Mouse (Mus musculus) cerebral cortex, adult 2 months (tissue): ENCODE data around the gene Pcnx4.

Experiments used
- WGBS: fragments of 180-500 bp; shearing (Covaris S2); methylation state at CpG from one replicate; pipeline ENCODE4 v1.1.7; 2018; 5-methylcytosine and 5-hydroxymethylcytosine counted together

Pcnx4 gene

GRCm38 (mm10) chr12:72536021-72536597 lies at the start of gene Pcnx4:
Gene Pcnx4 (plus strand): TSS chr12:72536383.
- WGBS = under 1% methylated on average over 45 of the region's 45 CpGs

DNA sequence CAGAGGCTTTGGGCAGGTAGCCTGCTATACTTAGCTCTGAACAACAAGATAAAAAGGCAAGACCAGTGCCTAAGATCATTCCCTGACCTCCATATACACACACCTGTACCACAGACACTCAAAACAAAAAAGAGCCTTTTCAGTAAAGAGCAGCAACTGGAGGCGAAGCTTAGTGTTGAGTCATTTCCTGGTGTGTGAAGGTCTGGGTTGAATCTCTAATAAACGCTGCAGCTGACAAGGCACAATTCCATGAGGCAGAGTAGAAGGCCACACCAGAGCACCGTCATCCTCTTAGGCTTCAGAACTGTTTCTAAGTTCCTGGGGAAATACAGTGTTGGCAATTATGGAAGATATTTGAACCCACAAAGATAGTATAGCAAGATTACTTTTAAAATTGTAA lies 48.7 kb upstream of the Pcnx4 start:
- WGBS = 65% methylated on average over 3 of the region's 3 CpGs

GRCm38 (mm10) chr12:72489995-72490394 lies 46.2 kb upstream of the Pcnx4 start:
- 84% methylated on average over 3 of the region's 3 CpGs for WGBS

DNA sequence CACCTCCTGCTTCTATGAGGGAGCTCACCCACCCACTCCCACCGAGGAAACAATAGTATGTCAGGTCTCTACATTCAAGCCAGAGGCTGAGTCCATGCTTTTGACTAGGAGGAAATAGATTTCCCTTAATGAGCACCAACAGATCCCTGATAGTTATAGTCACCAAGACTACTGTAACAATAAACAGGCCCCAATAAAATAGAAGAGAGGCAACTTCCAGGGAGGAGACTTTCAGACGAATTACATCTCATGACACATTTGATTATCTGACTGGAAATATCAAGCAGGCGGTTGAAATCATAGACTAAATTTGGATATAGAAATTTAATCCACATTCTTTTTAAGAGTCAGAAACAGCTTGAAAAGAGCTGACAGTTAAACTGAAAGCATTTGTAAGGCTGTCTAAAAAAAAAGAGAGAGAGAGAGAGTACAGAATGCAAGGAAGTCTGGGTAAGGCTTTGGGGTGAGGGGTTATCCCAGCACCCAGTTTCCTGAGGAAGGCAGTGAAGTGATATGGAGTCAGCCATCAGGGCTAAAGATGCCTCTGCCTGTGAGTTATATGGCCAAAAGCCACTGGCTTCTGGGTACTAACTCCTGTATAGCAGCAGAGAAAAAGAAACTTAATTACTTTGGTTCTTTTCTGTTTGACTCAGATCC lies 45.0 kb upstream of the Pcnx4 start:
- WGBS = 63% methylated on average over 3 of the region's 3 CpGs

DNA sequence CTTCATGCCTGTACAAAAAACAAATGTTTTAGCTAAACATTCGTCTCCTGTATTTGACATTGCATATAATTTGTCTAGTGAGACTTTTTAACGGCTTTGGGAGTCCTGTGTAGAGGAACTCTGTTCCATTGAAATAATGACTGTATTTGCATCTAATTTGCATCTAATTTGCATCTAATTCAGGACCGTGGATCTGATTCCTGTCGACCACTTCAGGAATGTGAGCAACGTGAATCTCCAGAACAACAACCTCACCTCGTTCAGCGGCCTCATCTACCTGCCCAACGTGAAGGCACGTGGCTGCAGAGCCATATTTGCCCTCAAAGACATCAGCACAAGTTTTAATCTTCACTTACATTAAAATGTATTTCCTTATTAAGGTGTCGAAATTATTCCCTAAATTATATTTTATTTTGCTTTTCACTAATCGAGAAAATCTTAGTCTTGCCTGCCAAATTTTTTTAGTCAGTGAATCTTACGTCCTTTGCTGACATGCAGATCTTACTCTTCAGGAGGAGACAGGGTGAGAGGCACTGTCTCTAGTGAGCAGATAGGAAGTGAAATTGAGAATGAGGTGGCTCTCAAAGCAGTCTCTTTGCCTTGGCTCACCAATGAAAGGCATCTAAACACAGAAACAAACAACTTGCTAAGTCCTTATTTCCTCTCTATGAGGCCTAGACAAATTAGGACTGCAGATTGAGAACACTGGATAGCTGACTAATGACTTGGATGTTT lies 39.1 kb upstream of the Pcnx4 start:
- WGBS = 48% methylated on average over 12 of the region's 12 CpGs

DNA sequence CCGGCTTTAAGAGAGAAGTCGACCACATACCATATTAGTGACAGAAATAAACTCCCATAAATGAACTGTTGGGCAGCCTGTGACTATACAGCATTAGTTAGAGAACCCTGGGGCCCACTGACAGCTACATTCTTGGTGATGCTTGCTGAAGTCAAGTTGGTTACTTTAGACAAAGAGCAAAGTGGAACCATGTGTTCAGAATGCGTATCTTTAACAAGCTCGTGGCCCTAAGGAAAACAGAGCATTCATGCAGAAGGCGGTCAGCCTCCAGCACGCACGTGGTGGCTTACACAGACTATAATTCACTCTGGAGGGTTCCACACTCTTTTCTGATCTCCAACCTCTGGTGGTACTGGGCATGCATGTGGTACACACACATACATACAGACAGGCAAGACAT lies 26.6 kb upstream of the Pcnx4 start:
- 82% methylated on average over 7 of the region's 7 CpGs for WGBS

DNA sequence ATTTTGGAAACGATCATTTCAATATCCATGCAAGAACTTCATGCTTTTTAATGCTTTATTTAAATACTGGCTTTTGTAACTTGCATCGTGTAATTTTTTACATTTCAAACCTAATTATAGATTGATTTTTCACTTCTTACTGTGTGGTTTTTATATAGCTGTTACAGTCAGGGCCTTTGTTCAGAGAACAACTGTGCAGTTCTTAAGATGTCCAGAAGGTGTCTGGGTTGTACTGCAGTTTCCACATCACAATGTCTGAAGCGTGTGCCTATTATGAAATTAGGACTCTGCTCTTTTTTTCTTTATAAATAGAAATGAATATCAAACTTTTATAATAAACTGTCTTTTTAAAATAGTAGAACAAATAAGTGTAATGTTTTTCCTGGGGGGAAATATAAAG lies 20.7 kb upstream of the Pcnx4 start:
- WGBS = 45% methylated on average over 3 of the region's 3 CpGs

- 53% methylated on average over 12 of the region's 12 CpGs for WGBS
These were observed 18.0 kb upstream of the Pcnx4 start for GRCm38 (mm10) chr12:72518114-72518728.

DNA sequence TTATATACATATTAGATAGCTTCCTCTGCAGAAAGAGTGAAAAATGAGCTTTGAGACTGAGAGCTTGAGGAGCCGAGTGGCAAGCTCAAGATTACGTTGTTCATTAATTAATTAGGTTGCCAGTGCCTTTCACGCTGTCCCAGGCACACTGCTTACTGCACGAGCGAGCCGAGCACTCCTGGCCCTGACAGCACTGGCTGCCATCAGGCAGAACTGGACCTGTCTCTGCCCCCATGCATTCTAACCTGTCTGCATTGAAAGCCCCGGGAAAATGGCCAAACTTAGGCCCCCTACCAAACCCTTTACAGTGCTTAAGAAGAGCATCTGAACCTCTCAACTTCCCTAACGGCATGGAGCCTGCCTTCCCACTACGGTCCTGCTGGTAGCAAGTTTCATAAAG lies 16.8 kb upstream of the Pcnx4 start:
- WGBS = 52% methylated on average over 9 of the region's 9 CpGs

- 80% methylated on average over 5 of the region's 5 CpGs for WGBS
These were observed 16.3 kb upstream of the Pcnx4 start for GRCm38 (mm10) chr12:72519855-72520254.

DNA sequence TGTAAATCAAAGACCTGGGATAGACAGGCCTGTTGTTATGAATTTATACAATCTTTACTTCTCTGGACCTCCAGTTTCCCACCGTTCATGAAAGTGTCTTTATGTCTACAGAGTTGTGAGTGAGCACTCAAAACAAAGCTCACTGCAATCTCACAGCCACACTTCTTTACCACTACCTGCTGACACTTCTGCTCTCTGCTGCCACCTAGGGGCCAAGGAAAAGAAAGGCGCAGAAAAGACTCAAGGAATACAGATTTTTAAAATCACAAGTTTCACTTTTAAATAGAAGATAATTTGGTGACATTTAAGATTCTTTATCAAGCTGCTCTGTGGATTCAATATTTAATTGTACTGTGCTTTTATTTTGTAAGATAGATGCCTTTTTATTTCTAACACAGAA lies 15.5 kb upstream of the Pcnx4 start:
- WGBS = under 1% methylated on average over 2 of the region's 2 CpGs

GRCm38 (mm10) chr12:72525588-72525987 lies 10.6 kb upstream of the Pcnx4 start:
- WGBS = 91% methylated on average over 4 of the region's 4 CpGs

- WGBS = 78% methylated on average over 7 of the region's 7 CpGs
These were observed 3.9 kb upstream of the Pcnx4 start for GRCm38 (mm10) chr12:72532303-72532702.

GRCm38 (mm10) chr12:72533986-72534385 lies 2.2 kb upstream of the Pcnx4 start:
- 81% methylated on average over 6 of the region's 6 CpGs for WGBS

GRCm38 (mm10) chr12:72535599-72535998 lies 584 bp upstream of the Pcnx4 start:
- 41% methylated on average over 3 of the region's 3 CpGs for WGBS

- 56% methylated on average over 10 of the region's 10 CpGs for WGBS
These were observed 2.4 kb downstream of the Pcnx4 start for GRCm38 (mm10) chr12:72538571-72538970.

GRCm38 (mm10) chr12:72554347-72554746 lies 18.2 kb downstream of the Pcnx4 start:
- 73% methylated on average over 4 of the region's 4 CpGs for WGBS

DNA sequence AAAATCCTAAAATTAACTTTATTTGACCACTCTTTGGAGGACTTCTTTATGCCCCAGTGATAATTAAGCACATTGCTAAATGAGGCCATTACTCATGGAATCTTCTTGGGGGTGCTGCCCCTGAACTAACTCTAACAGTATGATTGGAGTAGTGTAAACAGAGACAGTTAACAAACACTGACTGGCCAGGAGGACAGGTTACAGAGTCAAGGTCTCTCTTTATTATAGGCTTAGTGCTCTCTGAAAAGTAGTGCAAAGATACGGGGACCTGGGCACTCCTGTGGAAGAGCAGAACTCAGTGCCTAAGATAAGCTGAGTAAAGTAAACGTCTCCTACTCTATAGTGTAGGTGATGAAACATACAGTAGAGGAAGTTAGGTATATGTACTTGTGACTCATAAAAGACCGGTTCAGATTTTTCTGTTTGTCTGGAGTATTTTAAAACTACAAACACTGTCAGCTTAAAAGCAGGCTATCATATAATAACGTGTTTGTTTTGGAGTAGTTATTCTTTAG lies 28.2 kb downstream of the Pcnx4 start:
- WGBS = 92% methylated on average over 4 of the region's 4 CpGs

GRCm38 (mm10) chr12:72582021-72582420 lies 45.8 kb downstream of the Pcnx4 start:
- 96% methylated on average over 3 of the region's 3 CpGs for WGBS

DNA sequence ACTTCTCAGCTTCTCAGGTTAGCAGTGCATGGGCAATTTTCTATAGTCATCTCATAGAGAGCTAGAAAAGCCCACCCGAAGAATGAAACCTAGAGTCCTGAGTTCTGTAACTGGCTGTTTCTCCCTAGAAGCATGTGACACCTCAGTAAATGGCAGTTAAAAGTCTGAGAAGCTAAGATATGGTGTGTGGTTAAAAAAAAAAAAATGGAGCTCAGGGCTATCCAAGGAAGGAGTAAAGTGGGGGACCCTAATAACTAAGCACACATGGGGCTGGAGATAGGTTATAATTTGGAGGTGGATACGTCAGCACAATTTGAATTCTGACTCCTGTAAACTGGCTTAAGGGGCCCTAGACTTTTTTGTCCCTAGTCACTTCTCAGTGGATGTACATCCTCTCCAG lies 46.9 kb downstream of the Pcnx4 start:
- WGBS = 99% methylated on average over 2 of the region's 2 CpGs

- 100% methylated on average over 1 of the region's 1 CpGs for WGBS
These were observed 49.2 kb downstream of the Pcnx4 start for GRCm38 (mm10) chr12:72585339-72585738.

- 79% methylated on average over 2 of the region's 2 CpGs for WGBS
These were observed 57.8 kb downstream of the Pcnx4 start for GRCm38 (mm10) chr12:72594001-72594400.
